Mouse (Mus musculus) olfactory bulb, adult 2 months (tissue): ENCODE results near the gene Lamb2. TPM values are rescaled to one million over a fixed set of nuclear protein-coding genes. Genes with fewer than 3 reads are reported as not detected.

Experiments
- H3K27ac ChIP-seq: fragments of 200-500 bp; 2 replicates; pipeline ENCODE4 v1.5.1; 2012; ENCODE audit warnings: low read depth, low read length; ENCODE audit not compliant: insufficient read depth
- H3K4me1 ChIP-seq: fragments of 200-500 bp; 2 replicates; pipeline ENCODE4 v1.6.1; 2012; ENCODE audit warnings: low read length; ENCODE audit not compliant: control insufficient read depth, insufficient read depth
- H3K4me3 ChIP-seq: fragments of 200-500 bp; 2 replicates; pipeline ENCODE4 v1.5.1; 2012; ENCODE audit warnings: mild to moderate bottlenecking, low read depth, low read length, moderate library complexity; ENCODE audit not compliant: insufficient read depth
- CTCF ChIP-seq: fragments of 200-500 bp; IDR thresholded peaks from 2 replicates; pipeline ENCODE4 v1.5.1; 2012; ENCODE audit warnings: low read depth, mild to moderate bottlenecking, low read length, moderate library complexity; ENCODE audit not compliant: insufficient read depth
- POLR2A ChIP-seq: fragments of 200-500 bp; IDR thresholded peaks from 2 replicates; pipeline ENCODE4 v1.6.1; 2012; ENCODE audit warnings: mild to moderate bottlenecking, low read depth, low read length, moderate library complexity; ENCODE audit not compliant: insufficient read depth
- WGBS: fragments of 180-500 bp; shearing (Covaris S2); methylation state at CpG from one replicate; pipeline ENCODE4 v1.1.7; 2018; 5-methylcytosine and 5-hydroxymethylcytosine counted together
- polyA plus RNA-seq: library from polyadenylated mRNA; stranded (reverse); fragments of >200 nt; gene quantifications from 2 replicates; pipeline ENCODE4 v1.2.4, GENCODE M21; 2012; ENCODE audit warnings: low replicate concordance; ENCODE audit not compliant: missing spikeins, insufficient read depth, insufficient read length

The Lamb2 gene
- polyA plus RNA-seq, 1 experiment, result not detected

GRCm38 (mm10) chr9:108488403-108488802, 8.9 kb downstream of the Lamb2 start:
- H3K4me1 ChIP-seq, result peaks cover 20% of the 10 kb centered on the region
- 91% methylated on average over 17 of the region's 17 CpGs for WGBS
- TF ChIP-seq CTCF (no peak), POLR2A (no peak)
- no peak overlapping the region for H3K27ac ChIP-seq
- H3K4me3 ChIP-seq, result no peak overlapping the region

GRCm38 (mm10) chr9:108489215-108489614, 9.7 kb downstream of the Lamb2 start:
- TF ChIP-seq CTCF (no peak), POLR2A (no peak)
- no peak overlapping the region for H3K27ac ChIP-seq
- no peak overlapping the region for H3K4me3 ChIP-seq
- 96% methylated on average over 20 of the region's 20 CpGs for WGBS
- peaks cover 20% of the 10 kb centered on the region for H3K4me1 ChIP-seq

GRCm38 (mm10) chr9:108489702-108490558, 10.4 kb downstream of the Lamb2 start:
- TF ChIP-seq POLR2A, result no peak
- no peak for TF ChIP-seq CTCF
- peak overlapping the region; percentile 82 for H3K27ac ChIP-seq
- H3K4me1 ChIP-seq, result peaks cover 20% of the 10 kb centered on the region
- H3K4me3 ChIP-seq, result peak overlapping the region; percentile 81
- 55% methylated on average over 26 of the region's 26 CpGs for WGBS

- WGBS, result under 1% methylated on average over 69 of the region's 69 CpGs
- Histone ChIP-seq H3K4me1 (peaks cover 20% of the 10 kb centered on the region), H3K27ac (peak within 1 kb of the TSS; percentile 82), H3K4me3 (peak within 1 kb of the TSS; percentile 81)
- TF ChIP-seq CTCF (no peak), POLR2A (peak; percentile 69; the same call in 1 of the 2 replicates)
These were observed 11.2 kb downstream of the Lamb2 start, which contains the start of gene Usp19 for GRCm38 (mm10) chr9:108490559-108491285. Gene Usp19 (plus strand): TSS chr9:108490602.

GRCm38 (mm10) chr9:108491286-108491580, 11.7 kb downstream of the Lamb2 start:
- WGBS, result 4% methylated on average over 12 of the region's 12 CpGs

GRCm38 (mm10) chr9:108492043-108492750, 12.7 kb downstream of the Lamb2 start:
- H3K4me1 ChIP-seq, result peaks cover 20% of the 10 kb centered on the region
- WGBS, result 40% methylated on average over 16 of the region's 16 CpGs
- TF ChIP-seq CTCF (no peak), POLR2A (no peak)
- no peak overlapping the region for H3K27ac ChIP-seq
- H3K4me3 ChIP-seq, result 0 out of 2 replicates have a peak overlapping the region, but pooled peaks have one; percentile 6

More at GRCm38 (mm10) chr9:108491286-108491580, 11.7 kb downstream of the Lamb2 start:
- TF ChIP-seq POLR2A, result no peak
- TF ChIP-seq CTCF, result no peak
- peak overlapping the region; percentile 81 for H3K4me3 ChIP-seq
- H3K4me1 ChIP-seq, result peaks cover 20% of the 10 kb centered on the region
- H3K27ac ChIP-seq, result peak overlapping the region; percentile 82

GRCm38 (mm10) chr9:108493246-108493645, 13.7 kb downstream of the Lamb2 start:
- Histone ChIP-seq H3K27ac (no peak overlapping the region), H3K4me1 (peaks cover 20% of the 10 kb centered on the region), H3K4me3 (no peak overlapping the region)
- TF ChIP-seq POLR2A, result no peak
- no peak for TF ChIP-seq CTCF
- WGBS, result 91% methylated on average over 8 of the region's 8 CpGs

GRCm38 (mm10) chr9:108494146-108494825, 14.8 kb downstream of the Lamb2 start:
- TF ChIP-seq CTCF, result no peak
- TF ChIP-seq POLR2A, result no peak
- peaks cover 20% of the 10 kb centered on the region for H3K4me1 ChIP-seq
- H3K4me3 ChIP-seq, result no peak overlapping the region
- 95% methylated on average over 19 of the region's 19 CpGs for WGBS
- no peak overlapping the region for H3K27ac ChIP-seq
